Mouse (Mus musculus): Measurements from ENCODE around the gene Pakap. TPM values are rescaled to one million over a fixed set of nuclear protein-coding genes. Genes with fewer than 3 reads are reported as not detected.

Pakap gene
- polyA plus RNA-seq, 1 experiment, result 0.78 TPM

DNA sequence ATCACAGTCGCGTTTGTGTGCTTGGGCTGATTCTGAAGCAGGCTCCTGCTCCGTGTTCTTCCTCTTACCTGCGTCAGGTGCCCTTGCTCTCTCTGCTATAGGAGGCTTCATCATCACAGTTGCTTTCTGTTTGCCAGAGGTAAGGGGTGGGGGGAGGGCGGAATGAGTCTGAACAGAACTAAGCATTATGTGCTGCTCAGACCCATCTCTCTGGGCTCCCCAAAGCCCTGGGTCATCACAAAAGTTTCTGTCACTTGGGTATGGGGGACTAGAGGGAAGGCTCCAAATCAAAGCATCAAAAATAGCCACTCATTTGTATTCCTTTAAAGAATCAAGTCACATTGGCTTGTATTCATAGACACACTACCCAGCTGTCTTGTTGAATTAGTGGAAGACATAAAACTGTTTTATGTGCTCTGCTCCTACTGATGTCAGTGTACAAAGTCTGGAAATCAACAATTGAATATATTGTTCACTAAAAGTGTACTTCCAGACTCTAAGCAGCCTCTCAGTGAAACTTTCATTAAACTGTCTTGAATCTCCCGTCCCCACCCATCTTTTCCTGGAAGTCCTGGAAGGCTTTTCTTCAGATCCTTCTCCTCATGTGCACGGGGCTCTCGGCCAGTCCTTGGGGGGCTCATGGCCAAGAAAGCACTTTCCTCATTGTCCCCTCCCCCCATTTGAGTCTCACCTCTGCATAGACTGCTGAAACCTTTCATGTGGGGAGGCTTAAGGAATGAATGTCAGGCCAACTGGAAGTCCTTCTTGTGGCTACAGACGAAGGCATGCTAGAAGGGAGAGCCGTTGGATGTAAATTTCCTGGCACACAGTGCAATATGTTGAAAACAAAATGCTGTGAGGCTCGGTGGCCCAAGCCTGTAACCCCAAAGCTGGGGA is 135.8 kb downstream of the Pakap start:
- 61% methylated on average over 11 of the region's 11 CpGs for WGBS
- Histone ChIP-seq H3K36me3 (ENCODE audit: control insufficient read depth, insufficient read depth, low read length) (no peaks in the 10 kb centered on the region), H3K4me1 (ENCODE audit: control insufficient read depth, insufficient read depth, low read length) (no peaks in the 10 kb centered on the region), H3K27ac (ENCODE audit: insufficient read depth, low read depth, low read length) (no peak overlapping the region; the same call in 1 of the 2 replicates), H3K27me3 (replicated peaks; ENCODE audit: control insufficient read depth, insufficient read depth, low read length) (no peaks in the 10 kb centered on the region), H3K4me3 (ENCODE audit: insufficient read depth, low read depth, low read length) (no peak overlapping the region)
- no peak for DNase-seq
- TF ChIP-seq POLR2A (IDR thresholded peaks at IDR 0.05; ENCODE audit: low read depth, low read length) (no peak), CTCF (conservative IDR thresholded peaks at IDR 0.05; ENCODE audit: insufficient read depth, insufficient read length, low read depth, low read length) (no peak)

GRCm38 (mm10) chr4:57704575-57704974 is 136.6 kb downstream of the Pakap start:
- no peaks in the 10 kb centered on the region for H3K4me1 ChIP-seq (ENCODE audit: control insufficient read depth, insufficient read depth, low read length)
- no peaks in the 10 kb centered on the region for H3K27me3 ChIP-seq (replicated peaks; ENCODE audit: control insufficient read depth, insufficient read depth, low read length)
- DNase-seq, result no peak
- TF ChIP-seq CTCF (conservative IDR thresholded peaks at IDR 0.05; ENCODE audit: insufficient read depth, insufficient read length, low read depth, low read length) (no peak), POLR2A (IDR thresholded peaks at IDR 0.05; ENCODE audit: low read depth, low read length) (no peak)
- H3K36me3 ChIP-seq (ENCODE audit: control insufficient read depth, insufficient read depth, low read length), result no peaks in the 10 kb centered on the region
- H3K4me3 ChIP-seq (ENCODE audit: insufficient read depth, low read depth, low read length), result no peak overlapping the region
- WGBS, result 92% methylated on average over 7 of the region's 7 CpGs
- no peak overlapping the region for H3K27ac ChIP-seq (ENCODE audit: insufficient read depth, low read depth, low read length)

DNA sequence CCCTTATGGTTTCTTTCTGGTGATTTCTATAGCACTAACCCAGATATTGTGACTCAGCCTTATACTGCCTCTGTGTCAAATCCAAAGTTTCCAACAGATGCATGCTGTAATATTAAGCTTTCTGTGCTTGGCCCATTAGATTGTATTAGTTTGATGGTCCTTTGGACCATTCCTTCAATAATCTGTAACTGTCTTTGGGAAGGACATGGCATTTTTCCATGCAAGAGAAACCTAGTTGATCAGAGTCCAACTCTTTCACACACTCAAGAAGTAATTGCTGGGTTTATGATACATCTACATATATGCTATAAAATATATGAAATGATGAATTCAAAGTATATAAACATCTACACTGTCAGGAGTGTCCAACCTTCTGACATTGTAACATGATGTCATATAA is 147.9 kb downstream of the Pakap start:
- TF ChIP-seq POLR2A (IDR thresholded peaks at IDR 0.05; ENCODE audit: low read depth, low read length) (no peak), CTCF (conservative IDR thresholded peaks at IDR 0.05; ENCODE audit: insufficient read depth, insufficient read length, low read depth, low read length) (no peak)
- Histone ChIP-seq H3K27me3 (replicated peaks; ENCODE audit: control insufficient read depth, insufficient read depth, low read length) (no peaks in the 10 kb centered on the region), H3K4me3 (ENCODE audit: insufficient read depth, low read depth, low read length) (no peak overlapping the region)

DNA sequence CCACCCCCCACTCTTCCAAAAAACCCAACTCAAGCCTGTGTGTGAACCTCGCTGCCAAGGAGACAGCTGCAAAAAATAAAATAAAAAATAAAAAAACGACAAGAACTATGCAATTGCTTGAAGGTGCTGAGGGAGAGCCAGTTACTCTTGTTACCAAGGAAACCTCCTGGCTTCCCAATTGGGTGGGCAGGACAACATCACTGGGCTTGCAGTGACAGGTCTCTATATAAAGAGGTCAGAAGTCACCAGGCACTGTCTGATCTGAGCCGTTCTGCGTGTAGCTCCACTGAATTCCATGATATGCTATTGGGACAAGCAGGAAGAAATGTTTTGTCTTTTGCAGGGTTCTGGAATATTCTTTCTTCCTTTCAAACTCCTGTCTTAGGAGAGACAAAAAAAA is 148.8 kb downstream of the Pakap start:
- Histone ChIP-seq H3K4me1 (ENCODE audit: control insufficient read depth, insufficient read depth, low read length) (peaks cover 3% of the 10 kb centered on the region; the same call in 1 of the 2 replicates), H3K36me3 (ENCODE audit: control insufficient read depth, insufficient read depth, low read length) (no peaks in the 10 kb centered on the region), H3K4me3 (ENCODE audit: insufficient read depth, low read depth, low read length) (no peak overlapping the region), H3K27ac (ENCODE audit: insufficient read depth, low read depth, low read length) (peak overlapping the region; percentile 74), H3K27me3 (replicated peaks; ENCODE audit: control insufficient read depth, insufficient read depth, low read length) (no peaks in the 10 kb centered on the region)
- DNase-seq, result no peak
- TF ChIP-seq POLR2A (IDR thresholded peaks at IDR 0.05; ENCODE audit: low read depth, low read length), result no peak
- no peak for TF ChIP-seq CTCF (conservative IDR thresholded peaks at IDR 0.05; ENCODE audit: insufficient read depth, insufficient read length, low read depth, low read length)
- 45% methylated on average over 4 of the region's 4 CpGs for WGBS

More for the DNA sequence above, 147.9 kb downstream of the Pakap start:
- peak; percentile 59 for DNase-seq
- H3K27ac ChIP-seq (ENCODE audit: insufficient read depth, low read depth, low read length), result no peak overlapping the region
- peaks cover 3% of the 10 kb centered on the region; the same call in 1 of the 2 replicates for H3K4me1 ChIP-seq (ENCODE audit: control insufficient read depth, insufficient read depth, low read length)
- H3K36me3 ChIP-seq (ENCODE audit: control insufficient read depth, insufficient read depth, low read length), result no peaks in the 10 kb centered on the region

DNA sequence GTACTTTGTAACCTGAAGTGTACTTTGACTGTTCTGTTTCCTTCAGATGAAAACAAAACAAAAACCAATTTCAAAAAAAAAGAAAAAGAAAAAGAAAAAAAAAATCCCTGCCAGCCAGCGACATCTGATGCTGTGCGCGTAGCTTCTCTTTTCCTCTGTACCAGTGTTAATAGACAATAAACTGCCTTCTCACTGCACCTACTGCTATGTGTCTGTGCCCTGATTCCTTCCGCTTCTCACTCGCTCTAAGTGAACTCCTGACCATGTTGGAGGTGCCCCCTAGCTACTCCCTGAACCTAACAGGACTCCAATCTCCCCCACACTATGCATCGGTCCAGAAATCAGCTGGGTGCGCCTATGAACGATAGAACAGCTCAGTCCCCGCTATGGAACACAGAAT is 149.4 kb downstream of the Pakap start, which contains the start of gene Akap2:
TSS of gene Akap2 (plus strand) at position 304 of the 400 bp plus-strand sequence.
- peak; percentile 65 for DNase-seq
- TF ChIP-seq POLR2A (IDR thresholded peaks at IDR 0.05; ENCODE audit: low read depth, low read length) (no peak), CTCF (conservative IDR thresholded peaks at IDR 0.05; ENCODE audit: insufficient read depth, insufficient read length, low read depth, low read length) (no peak)
- 51% methylated on average over 9 of the region's 9 CpGs for WGBS

GRCm38 (mm10) chr4:57719370-57719769 is 151.4 kb downstream of the Pakap start:
- H3K27me3 ChIP-seq (replicated peaks; ENCODE audit: control insufficient read depth, insufficient read depth, low read length), result no peaks in the 10 kb centered on the region
- no peak for DNase-seq
- no peak for TF ChIP-seq CTCF (conservative IDR thresholded peaks at IDR 0.05; ENCODE audit: insufficient read depth, insufficient read length, low read depth, low read length)
- no peak for TF ChIP-seq POLR2A (IDR thresholded peaks at IDR 0.05; ENCODE audit: low read depth, low read length)
- 79% methylated on average over 1 of the region's 1 CpGs for WGBS
- no peak overlapping the region for H3K27ac ChIP-seq (ENCODE audit: insufficient read depth, low read depth, low read length)
- no peaks in the 10 kb centered on the region for H3K36me3 ChIP-seq (ENCODE audit: control insufficient read depth, insufficient read depth, low read length)
- peaks cover 3% of the 10 kb centered on the region; the same call in 1 of the 2 replicates for H3K4me1 ChIP-seq (ENCODE audit: control insufficient read depth, insufficient read depth, low read length)
- H3K4me3 ChIP-seq (ENCODE audit: insufficient read depth, low read depth, low read length), result no peak overlapping the region

More for the DNA sequence above, 149.4 kb downstream of the Pakap start, which contains the start of gene Akap2:
- Histone ChIP-seq H3K4me3 (ENCODE audit: insufficient read depth, low read depth, low read length) (peak within 1 kb of the TSS; percentile 9; the same call in 1 of the 2 replicates), H3K27me3 (replicated peaks; ENCODE audit: control insufficient read depth, insufficient read depth, low read length) (no peaks in the 10 kb centered on the region), H3K27ac (ENCODE audit: insufficient read depth, low read depth, low read length) (peak within 1 kb of the TSS; percentile 74), H3K36me3 (ENCODE audit: control insufficient read depth, insufficient read depth, low read length) (no peaks in the 10 kb centered on the region), H3K4me1 (ENCODE audit: control insufficient read depth, insufficient read depth, low read length) (peaks cover 3% of the 10 kb centered on the region; the same call in 1 of the 2 replicates)

- Histone ChIP-seq H3K27ac (ENCODE audit: insufficient read depth, low read depth, low read length) (no peak overlapping the region), H3K36me3 (ENCODE audit: control insufficient read depth, insufficient read depth, low read length) (no peaks in the 10 kb centered on the region), H3K4me3 (ENCODE audit: insufficient read depth, low read depth, low read length) (no peak overlapping the region), H3K4me1 (ENCODE audit: control insufficient read depth, insufficient read depth, low read length) (peaks cover 3% of the 10 kb centered on the region; the same call in 1 of the 2 replicates), H3K27me3 (replicated peaks; ENCODE audit: control insufficient read depth, insufficient read depth, low read length) (no peaks in the 10 kb centered on the region)
- 55% methylated on average over 7 of the region's 7 CpGs for WGBS
- TF ChIP-seq POLR2A (IDR thresholded peaks at IDR 0.05; ENCODE audit: low read depth, low read length), result no peak
- TF ChIP-seq CTCF (conservative IDR thresholded peaks at IDR 0.05; ENCODE audit: insufficient read depth, insufficient read length, low read depth, low read length), result no peak
- no peak for DNase-seq
These were observed 152.9 kb downstream of the Pakap start for GRCm38 (mm10) chr4:57720869-57721361.
